Mouse (Mus musculus): Measurements from ENCODE around the gene Nat8f1. TPM values are rescaled to one million over a fixed set of nuclear protein-coding genes. Genes with fewer than 3 reads are reported as not detected.
"Not testable (repeated sequence)": the region's sequence is repeated elsewhere in the genome, so short reads cannot be mapped to it uniquely, and the experiment has no call there.

Nat8f1 gene
- polyA plus RNA-seq, 2 experiments: 4.7 to 6.6 TPM

DNA sequence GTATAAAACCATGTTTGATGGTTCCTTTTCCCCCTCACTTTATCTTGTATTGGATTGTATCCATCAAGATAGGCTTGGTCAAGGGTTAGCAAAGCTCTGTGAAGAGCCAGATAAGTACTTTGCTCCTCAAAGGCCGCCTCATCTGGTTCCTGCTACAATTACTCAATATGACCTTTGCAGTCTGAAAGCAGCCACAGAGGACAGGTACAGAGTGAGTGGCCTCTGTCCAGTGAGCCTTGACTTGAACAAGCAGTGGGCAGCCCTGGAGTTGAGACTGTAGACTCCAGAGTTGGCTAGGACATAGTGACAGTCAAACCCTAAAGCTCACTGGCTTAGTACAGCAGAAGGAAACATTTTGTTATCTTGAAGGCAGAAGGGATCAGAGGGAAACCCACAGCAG lies 13.8 kb upstream of the Nat8f1 start:
- Histone ChIP-seq H3K9ac (replicated peaks) (no peak overlapping the region), H3K4me1 (replicated peaks; ENCODE audit: control insufficient read depth in 2 of 2, insufficient read depth in 2 of 2, low read length in 1 of 2) (no peaks in the 10 kb centered on the region; a peak in 1 of 4 replicates), H3K4me3 (ENCODE audit: insufficient read depth in 1 of 2, low read depth in 2 of 2, low read length in 2 of 2) (no peak overlapping the region), H3K36me3 (replicated peaks; ENCODE audit: control insufficient read depth, insufficient read depth, low read depth) (peaks cover 22% of the 10 kb centered on the region), H3K4me2 (ENCODE audit: low read depth) (no peak overlapping the region), H3K27me3 (ENCODE audit: control insufficient read depth, insufficient read depth, low read length) (no peaks in the 10 kb centered on the region), H3K27ac (no peak overlapping the region), H3K9me3 (ENCODE audit: control insufficient read depth, low read length) (no peaks in the 10 kb centered on the region)
- TF ChIP-seq EP300 (IDR thresholded peaks at IDR 0.05; ENCODE audit: low read depth): no peak
- TF ChIP-seq CTCF (IDR thresholded peaks at IDR 0.05; ENCODE audit: low read depth): no peak
- ATAC-seq (ENCODE audit: insufficient read depth): peak; percentile 63; the same call in 1 of the 2 replicates
- DNase-seq (ENCODE audit: low read depth in 3 of 3, low spot score in 3 of 3): no peak
- 36% methylated on average over 1 of the region's 1 CpGs for WGBS (ENCODE audit: insufficient replicate concordance)

DNA sequence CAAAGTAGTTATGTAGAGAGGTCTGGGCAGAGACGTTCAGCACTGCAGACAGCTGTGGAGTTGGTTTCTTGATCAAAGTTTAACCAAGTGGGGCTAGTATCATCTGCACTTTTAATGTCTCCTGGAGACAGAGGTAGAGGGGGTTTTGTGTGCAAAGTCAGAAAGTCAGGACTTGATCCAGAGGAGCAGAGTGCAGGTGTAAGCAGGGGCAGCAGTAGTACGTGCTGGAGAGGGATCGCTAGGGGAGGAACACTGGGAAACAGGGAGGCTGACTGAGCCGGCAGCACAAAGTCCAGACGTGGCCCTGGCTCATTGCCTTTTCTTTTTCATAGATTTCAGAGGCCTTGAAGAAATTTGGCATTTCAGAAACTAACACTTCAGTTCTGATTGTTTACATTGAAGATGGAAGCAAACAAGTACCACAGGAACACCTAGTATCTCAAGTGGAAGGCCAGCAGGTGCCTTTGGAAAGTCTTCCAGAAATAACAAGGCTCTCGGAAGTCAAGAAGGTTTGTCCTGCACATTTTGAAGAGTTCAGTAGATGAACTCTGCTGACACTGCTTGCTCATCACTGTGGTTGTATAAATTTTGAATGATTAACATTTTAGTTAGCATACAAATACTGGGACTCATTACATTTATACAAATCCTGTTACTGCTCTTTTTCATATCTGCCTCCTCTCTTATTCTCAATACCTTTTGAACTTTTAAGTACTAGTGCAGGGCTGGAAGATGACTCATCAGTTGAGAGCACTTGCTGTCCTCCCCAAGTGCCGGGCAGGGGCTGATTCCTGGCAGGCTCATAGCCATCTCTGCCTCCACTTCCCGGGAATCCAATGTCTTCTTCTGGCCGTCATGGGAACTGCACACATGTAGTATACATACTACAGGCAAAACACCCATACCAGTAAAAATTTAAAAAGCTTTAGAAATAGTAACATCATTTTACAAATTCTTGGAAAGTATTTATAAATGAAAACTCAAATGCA lies 12.3 kb upstream of the Nat8f1 start:
- H3K27ac ChIP-seq: no peak overlapping the region

DNA sequence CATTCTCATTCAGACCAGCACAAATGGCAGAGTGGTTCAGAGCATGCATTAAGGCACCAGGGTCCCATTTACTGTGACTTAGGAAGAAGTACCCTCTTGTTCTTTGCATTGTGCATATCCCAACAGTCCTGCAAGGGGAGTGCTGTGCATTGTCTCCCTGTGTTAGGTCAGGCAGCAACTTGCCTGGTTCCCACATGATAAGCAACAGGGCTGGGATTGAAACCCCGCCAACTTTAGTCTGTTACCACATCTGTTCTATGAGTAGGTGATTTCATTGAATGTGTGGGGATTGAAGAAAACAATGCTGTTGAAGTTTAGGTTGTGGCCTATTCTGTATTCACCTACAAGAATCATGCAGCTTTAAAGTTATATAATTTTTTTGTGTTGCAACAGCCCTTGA lies 11.2 kb upstream of the Nat8f1 start:
- ATAC-seq (ENCODE audit: insufficient read depth): no peak
- WGBS (ENCODE audit: insufficient replicate concordance): 47% methylated on average over 1 of the region's 1 CpGs
- H3K27ac ChIP-seq: no peak overlapping the region

More for the DNA sequence above, 12.3 kb upstream of the Nat8f1 start:
- no peaks in the 10 kb centered on the region; a peak in 1 of 4 replicates for H3K4me1 ChIP-seq (replicated peaks; ENCODE audit: control insufficient read depth in 2 of 2, insufficient read depth in 2 of 2, low read length in 1 of 2)
- peaks cover 22% of the 10 kb centered on the region for H3K36me3 ChIP-seq (replicated peaks; ENCODE audit: control insufficient read depth, insufficient read depth, low read depth)
- H3K4me2 ChIP-seq (ENCODE audit: low read depth): no peak overlapping the region
- no peaks in the 10 kb centered on the region for H3K27me3 ChIP-seq (ENCODE audit: control insufficient read depth, insufficient read depth, low read length)
- H3K9me3 ChIP-seq (ENCODE audit: control insufficient read depth, low read length): no peaks in the 10 kb centered on the region
- WGBS (ENCODE audit: insufficient replicate concordance): 74% methylated on average over 9 of the region's 9 CpGs
- TF ChIP-seq CTCF (IDR thresholded peaks at IDR 0.05; ENCODE audit: low read depth) (no peak), EP300 (IDR thresholded peaks at IDR 0.05; ENCODE audit: low read depth) (no peak)
- H3K9ac ChIP-seq (replicated peaks): no peak overlapping the region
- ATAC-seq (ENCODE audit: insufficient read depth) (no peak), DNase-seq (ENCODE audit: low read depth in 3 of 3, low spot score in 3 of 3) (no peak)
- no peak overlapping the region for H3K4me3 ChIP-seq (ENCODE audit: insufficient read depth in 1 of 2, low read depth in 2 of 2, low read length in 2 of 2)

DNA sequence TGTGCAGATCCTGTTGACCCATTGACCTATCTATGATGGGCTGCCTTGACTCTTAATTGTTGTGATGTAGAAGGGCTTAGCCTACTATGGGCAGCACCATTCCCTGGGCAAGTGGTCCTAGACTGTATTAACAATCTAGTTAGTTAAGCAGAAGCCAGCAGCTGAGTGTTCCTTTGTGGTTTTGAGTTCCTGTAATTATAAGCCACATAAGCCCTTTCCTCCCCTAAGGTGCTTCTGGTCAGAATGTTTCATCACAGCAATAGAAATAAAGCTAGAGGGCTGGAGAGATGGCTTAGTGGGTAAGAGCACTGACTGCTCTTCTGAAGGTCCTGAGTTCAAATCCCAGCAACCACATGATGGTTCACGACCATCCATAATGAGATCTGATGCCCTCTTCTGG lies 8.2 kb upstream of the Nat8f1 start:
- H3K27me3 ChIP-seq (ENCODE audit: control insufficient read depth, insufficient read depth, low read length): no peaks in the 10 kb centered on the region
- H3K27ac ChIP-seq: no peak overlapping the region
- H3K4me1 ChIP-seq (replicated peaks; ENCODE audit: control insufficient read depth in 2 of 2, insufficient read depth in 2 of 2, low read length in 1 of 2): no peaks in the 10 kb centered on the region
- no peak overlapping the region for H3K4me3 ChIP-seq (ENCODE audit: insufficient read depth in 1 of 2, low read depth in 2 of 2, low read length in 2 of 2)
- DNase-seq (ENCODE audit: low read depth in 3 of 3, low spot score in 3 of 3) (no peak), ATAC-seq (ENCODE audit: insufficient read depth) (no peak)
- H3K9me3 ChIP-seq (ENCODE audit: control insufficient read depth, low read length): no peaks in the 10 kb centered on the region
- H3K4me2 ChIP-seq (ENCODE audit: low read depth): no peak overlapping the region
- H3K36me3 ChIP-seq (replicated peaks; ENCODE audit: control insufficient read depth, insufficient read depth, low read depth): peaks cover 24% of the 10 kb centered on the region
- TF ChIP-seq EP300 (IDR thresholded peaks at IDR 0.05; ENCODE audit: low read depth): no peak
- 76% methylated on average over 1 of the region's 1 CpGs for WGBS (ENCODE audit: insufficient replicate concordance)
- no peak overlapping the region for H3K9ac ChIP-seq (replicated peaks)

More for the DNA sequence above, 11.2 kb upstream of the Nat8f1 start:
- no peaks in the 10 kb centered on the region for H3K9me3 ChIP-seq (ENCODE audit: control insufficient read depth, low read length)
- peaks cover 24% of the 10 kb centered on the region for H3K36me3 ChIP-seq (replicated peaks; ENCODE audit: control insufficient read depth, insufficient read depth, low read depth)
- H3K4me2 ChIP-seq (ENCODE audit: low read depth): no peak overlapping the region
- H3K4me3 ChIP-seq (ENCODE audit: insufficient read depth in 1 of 2, low read depth in 2 of 2, low read length in 2 of 2): no peak overlapping the region
- no peak for TF ChIP-seq CTCF (IDR thresholded peaks at IDR 0.05; ENCODE audit: low read depth)
- no peak for TF ChIP-seq EP300 (IDR thresholded peaks at IDR 0.05; ENCODE audit: low read depth)
- DNase-seq (ENCODE audit: low read depth in 3 of 3, low spot score in 3 of 3): no peak
- H3K27me3 ChIP-seq (ENCODE audit: control insufficient read depth, insufficient read depth, low read length): no peaks in the 10 kb centered on the region
- H3K9ac ChIP-seq (replicated peaks): no peak overlapping the region
- no peaks in the 10 kb centered on the region; a peak in 1 of 4 replicates for H3K4me1 ChIP-seq (replicated peaks; ENCODE audit: control insufficient read depth in 2 of 2, insufficient read depth in 2 of 2, low read length in 1 of 2)

DNA sequence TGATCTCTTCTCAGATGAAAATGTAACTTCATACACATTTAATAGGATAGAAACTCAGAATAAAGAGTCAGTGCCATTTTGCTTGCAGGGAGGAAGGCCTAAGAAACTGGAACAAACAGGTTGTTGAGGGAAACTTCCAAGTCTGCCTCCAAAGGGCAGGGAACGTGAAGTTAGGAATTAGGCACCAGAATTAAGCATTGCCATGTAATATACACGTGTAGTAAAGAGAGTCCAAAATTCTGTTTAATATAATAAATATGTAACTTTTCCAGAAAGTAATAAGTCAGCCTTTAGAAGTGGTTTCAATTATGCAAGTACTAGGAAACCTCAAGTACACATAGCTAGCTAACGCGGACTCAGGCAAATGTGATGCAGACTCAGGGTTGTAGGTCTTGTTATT lies 3.9 kb upstream of the Nat8f1 start:
- no peaks in the 10 kb centered on the region for H3K9me3 ChIP-seq (ENCODE audit: control insufficient read depth, low read length)
- 78% methylated on average over 4 of the region's 4 CpGs for WGBS (ENCODE audit: insufficient replicate concordance)
- H3K4me2 ChIP-seq (ENCODE audit: low read depth): no peak overlapping the region
- H3K27ac ChIP-seq: no peak overlapping the region
- H3K27me3 ChIP-seq (ENCODE audit: control insufficient read depth, insufficient read depth, low read length): no peaks in the 10 kb centered on the region
- TF ChIP-seq CTCF (IDR thresholded peaks at IDR 0.05; ENCODE audit: low read depth) (no peak), EP300 (IDR thresholded peaks at IDR 0.05; ENCODE audit: low read depth) (no peak)
- no peak for ATAC-seq (ENCODE audit: insufficient read depth)
- peaks cover 9 to 11% of the 10 kb centered on the region in 2 experiments for H3K4me1 ChIP-seq (replicated peaks; ENCODE audit: control insufficient read depth in 2 of 2, insufficient read depth in 2 of 2, low read length in 1 of 2)
- peaks cover 2% of the 10 kb centered on the region; the same call in 1 of the 2 replicates for H3K36me3 ChIP-seq (replicated peaks; ENCODE audit: control insufficient read depth, insufficient read depth, low read depth)
- DNase-seq (ENCODE audit: low read depth in 3 of 3, low spot score in 3 of 3): no peak
- no peak overlapping the region for H3K9ac ChIP-seq (replicated peaks)
- H3K4me3 ChIP-seq (ENCODE audit: insufficient read depth in 1 of 2, low read depth in 2 of 2, low read length in 2 of 2): no peak overlapping the region

DNA sequence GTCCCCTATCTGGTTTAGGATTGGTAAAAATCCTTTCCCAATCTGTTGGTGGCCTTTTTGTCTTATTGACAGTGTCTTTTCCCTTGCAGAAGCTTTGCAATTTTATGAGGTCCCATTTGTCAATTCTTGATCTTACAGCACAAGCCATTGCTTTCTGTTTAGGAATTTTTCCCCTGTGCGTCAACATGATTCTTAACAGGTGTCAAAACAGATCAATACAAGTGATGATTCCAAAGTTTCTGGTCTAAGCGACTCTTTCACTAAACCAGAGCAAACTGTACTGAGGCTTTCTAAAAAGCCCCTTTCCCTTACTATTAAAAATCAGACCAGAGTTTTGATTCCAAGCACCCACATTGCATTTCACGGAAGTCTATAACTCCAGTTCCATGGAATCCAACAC lies 2.9 kb upstream of the Nat8f1 start:
- not testable (repeated sequence) for H3K9me3 ChIP-seq (ENCODE audit: control insufficient read depth, low read length); H3K9ac ChIP-seq (replicated peaks); H3K4me2 ChIP-seq (ENCODE audit: low read depth); H3K4me3 ChIP-seq (ENCODE audit: insufficient read depth in 1 of 2, low read depth in 2 of 2, low read length in 2 of 2); H3K27ac ChIP-seq; ATAC-seq (ENCODE audit: insufficient read depth); H3K36me3 ChIP-seq (replicated peaks; ENCODE audit: control insufficient read depth, insufficient read depth, low read depth); H3K27me3 ChIP-seq (ENCODE audit: control insufficient read depth, insufficient read depth, low read length); DNase-seq (ENCODE audit: low read depth in 3 of 3, low spot score in 3 of 3)
- peaks cover 11 to 12% of the 10 kb centered on the region in 2 experiments for H3K4me1 ChIP-seq (replicated peaks; ENCODE audit: control insufficient read depth in 2 of 2, insufficient read depth in 2 of 2, low read length in 1 of 2)
- 74% methylated on average over 3 of the region's 3 CpGs for WGBS (ENCODE audit: insufficient replicate concordance)

Data from liver, embryonic 14.5 days (tissue).